Mouse (Mus musculus): ENCODE data around the gene Ehbp1. TPM values are rescaled to one million over a fixed set of nuclear protein-coding genes. Genes with fewer than 3 reads are reported as not detected.

Gene Ehbp1
- polyA plus RNA-seq, 1 experiment from 2014 or later: 24.0 TPM

DNA sequence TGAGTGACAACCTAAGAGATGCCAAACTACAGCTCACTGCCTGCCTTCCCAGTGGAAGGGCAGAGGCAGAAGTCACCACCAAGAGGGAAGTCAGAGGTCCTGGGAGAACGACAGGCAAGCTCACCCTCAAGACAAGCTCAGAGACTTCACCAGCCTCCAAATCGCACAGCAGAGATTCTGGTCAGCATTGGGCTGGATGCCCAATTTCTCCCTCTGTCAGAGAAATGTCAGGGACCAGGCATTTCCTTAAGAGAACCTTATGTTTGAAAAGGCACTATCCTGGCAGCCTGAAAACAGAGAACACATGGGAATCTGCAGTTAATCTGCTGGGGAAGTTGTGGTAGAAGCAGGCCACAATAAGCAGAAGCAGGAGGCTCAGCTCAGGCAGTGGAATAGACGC, 151.5 kb downstream of the Ehbp1 start:
- WGBS: 86% methylated on average over 3 of the region's 3 CpGs
- Histone ChIP-seq H3K27ac (no peak overlapping the region), H3K4me1 (replicated peaks; ENCODE audit: control insufficient read depth, insufficient read depth, low read length) (no peaks in the 10 kb centered on the region), H3K27me3 (ENCODE audit: control insufficient read depth, insufficient read depth, low read length) (no peaks in the 10 kb centered on the region), H3K9ac (no peak overlapping the region), H3K36me3 (replicated peaks; ENCODE audit: control insufficient read depth, insufficient read depth) (no peaks in the 10 kb centered on the region), H3K4me3 (replicated peaks; ENCODE audit: low read length) (no peak overlapping the region), H3K4me2 (replicated peaks) (no peak overlapping the region), H3K9me3 (ENCODE audit: control insufficient read depth, low read length) (no peaks in the 10 kb centered on the region)
- ATAC-seq (ENCODE audit: low FRiP score) (no peak), DNase-seq (ENCODE audit: low spot score) (no peak)

DNA sequence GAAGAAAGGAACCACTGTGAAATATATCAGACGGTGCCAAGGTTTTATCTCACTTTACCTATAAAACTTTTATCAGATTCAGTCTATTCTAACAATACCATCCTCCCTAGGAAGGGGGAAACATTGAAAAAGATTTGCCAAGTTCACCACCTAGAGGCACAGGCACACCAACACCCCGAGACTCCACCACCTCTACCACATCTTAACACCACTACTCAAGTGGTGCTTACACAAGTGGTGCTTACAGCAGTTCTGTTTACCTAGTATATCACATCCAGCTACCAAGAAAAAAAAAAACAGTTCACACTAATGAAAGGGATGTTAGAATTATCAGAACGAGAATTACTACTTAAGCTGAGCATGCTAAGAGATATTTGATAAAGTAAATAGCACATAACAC, 152.1 kb downstream of the Ehbp1 start:
- DNase-seq (ENCODE audit: low spot score) (no peak), ATAC-seq (ENCODE audit: low FRiP score) (no peak)
- H3K9ac ChIP-seq: no peak overlapping the region
- no peaks in the 10 kb centered on the region for H3K4me1 ChIP-seq (replicated peaks; ENCODE audit: control insufficient read depth, insufficient read depth, low read length)
- H3K4me2 ChIP-seq (replicated peaks): no peak overlapping the region
- WGBS: 92% methylated on average over 3 of the region's 3 CpGs
- no peak overlapping the region for H3K4me3 ChIP-seq (replicated peaks; ENCODE audit: low read length)
- no peaks in the 10 kb centered on the region for H3K36me3 ChIP-seq (replicated peaks; ENCODE audit: control insufficient read depth, insufficient read depth)
- no peak overlapping the region for H3K27ac ChIP-seq
- H3K9me3 ChIP-seq (ENCODE audit: control insufficient read depth, low read length): no peaks in the 10 kb centered on the region
- H3K27me3 ChIP-seq (ENCODE audit: control insufficient read depth, insufficient read depth, low read length): no peaks in the 10 kb centered on the region

DNA sequence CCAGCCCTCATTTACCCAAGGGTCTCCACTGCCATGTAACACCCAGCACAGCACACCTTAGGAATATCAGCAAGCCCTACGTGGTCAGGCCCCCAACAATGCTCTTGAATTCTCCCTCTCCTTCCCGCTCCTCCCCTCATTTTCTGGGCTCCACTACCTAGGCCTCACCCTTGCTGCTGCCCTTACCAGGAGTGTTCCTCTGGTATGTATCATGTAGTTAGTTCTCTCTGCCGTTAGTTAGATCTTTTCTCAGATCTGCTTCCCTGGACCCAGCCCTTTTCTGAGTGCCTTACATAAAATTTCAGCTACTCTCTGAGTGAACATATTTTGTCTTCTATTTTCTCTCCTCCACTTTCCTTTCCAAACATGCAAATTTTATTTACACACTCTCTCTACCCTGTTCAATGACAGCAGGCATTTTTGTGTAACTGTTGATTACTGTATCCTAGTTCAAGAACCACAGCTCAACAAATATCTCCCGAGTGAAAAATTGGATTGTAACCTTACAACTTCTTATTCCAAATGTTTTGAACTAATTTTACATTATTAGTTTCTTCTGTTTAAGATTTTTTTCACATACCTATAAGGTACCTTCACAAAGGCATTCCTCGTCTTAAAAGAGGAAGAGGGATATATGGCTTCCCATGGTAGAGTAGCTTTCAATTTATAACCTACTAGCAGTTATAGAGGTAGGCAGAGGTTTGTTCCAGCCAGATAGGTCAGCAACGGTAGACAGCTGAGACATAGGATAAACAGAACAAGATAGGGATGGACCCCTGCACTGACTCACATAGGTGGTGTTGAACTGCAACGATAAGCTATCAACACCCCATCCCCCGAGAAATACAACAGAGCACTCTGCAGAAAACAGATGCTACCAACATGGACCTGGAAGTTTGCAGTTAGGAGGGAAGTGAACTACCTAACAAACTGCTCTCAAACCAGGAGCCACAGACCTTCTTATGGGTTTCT, 160.3 kb downstream of the Ehbp1 start:
- ATAC-seq (ENCODE audit: low FRiP score): no peak
- 91% methylated on average over 8 of the region's 8 CpGs for WGBS

GRCm38 (mm10) chr11:22180146-22180545, 161.9 kb downstream of the Ehbp1 start:
- Histone ChIP-seq H3K27ac (no peak overlapping the region), H3K36me3 (replicated peaks; ENCODE audit: control insufficient read depth, insufficient read depth) (no peaks in the 10 kb centered on the region), H3K27me3 (ENCODE audit: control insufficient read depth, insufficient read depth, low read length) (no peaks in the 10 kb centered on the region), H3K9ac (no peak overlapping the region), H3K4me2 (replicated peaks) (no peak overlapping the region), H3K9me3 (ENCODE audit: control insufficient read depth, low read length) (no peaks in the 10 kb centered on the region), H3K4me1 (replicated peaks; ENCODE audit: control insufficient read depth, insufficient read depth, low read length) (no peaks in the 10 kb centered on the region), H3K4me3 (replicated peaks; ENCODE audit: low read length) (no peak overlapping the region)
- DNase-seq (ENCODE audit: low spot score) (no peak), ATAC-seq (ENCODE audit: low FRiP score) (no peak)

More for the DNA sequence above, 160.3 kb downstream of the Ehbp1 start:
- Histone ChIP-seq H3K36me3 (replicated peaks; ENCODE audit: control insufficient read depth, insufficient read depth) (no peaks in the 10 kb centered on the region), H3K27ac (no peak overlapping the region), H3K9ac (no peak overlapping the region), H3K4me2 (replicated peaks) (no peak overlapping the region), H3K27me3 (ENCODE audit: control insufficient read depth, insufficient read depth, low read length) (no peaks in the 10 kb centered on the region), H3K4me3 (replicated peaks; ENCODE audit: low read length) (no peak overlapping the region), H3K4me1 (replicated peaks; ENCODE audit: control insufficient read depth, insufficient read depth, low read length) (no peaks in the 10 kb centered on the region), H3K9me3 (ENCODE audit: control insufficient read depth, low read length) (no peaks in the 10 kb centered on the region)
- no peak for DNase-seq (ENCODE audit: low spot score)

- H3K9me3 ChIP-seq (ENCODE audit: control insufficient read depth, low read length): no peaks in the 10 kb centered on the region
- H3K4me1 ChIP-seq (replicated peaks; ENCODE audit: control insufficient read depth, insufficient read depth, low read length): no peaks in the 10 kb centered on the region
- 96% methylated on average over 1 of the region's 1 CpGs for WGBS
- no peak overlapping the region for H3K4me2 ChIP-seq (replicated peaks)
- ATAC-seq (ENCODE audit: low FRiP score) (no peak), DNase-seq (ENCODE audit: low spot score) (no peak)
- H3K9ac ChIP-seq: no peak overlapping the region
- no peak overlapping the region for H3K27ac ChIP-seq
- H3K4me3 ChIP-seq (replicated peaks; ENCODE audit: low read length): no peak overlapping the region
- no peaks in the 10 kb centered on the region for H3K27me3 ChIP-seq (ENCODE audit: control insufficient read depth, insufficient read depth, low read length)
- H3K36me3 ChIP-seq (replicated peaks; ENCODE audit: control insufficient read depth, insufficient read depth): no peaks in the 10 kb centered on the region
Observed at GRCm38 (mm10) chr11:22178569-22178968, 163.5 kb downstream of the Ehbp1 start.

- H3K27ac ChIP-seq: no peak overlapping the region
- WGBS: 78% methylated on average over 3 of the region's 3 CpGs
- H3K4me3 ChIP-seq (replicated peaks; ENCODE audit: low read length): no peak overlapping the region
- DNase-seq (ENCODE audit: low spot score) (no peak), ATAC-seq (ENCODE audit: low FRiP score) (no peak)
- no peaks in the 10 kb centered on the region for H3K27me3 ChIP-seq (ENCODE audit: control insufficient read depth, insufficient read depth, low read length)
- H3K9ac ChIP-seq: no peak overlapping the region
- H3K4me2 ChIP-seq (replicated peaks): no peak overlapping the region
- no peaks in the 10 kb centered on the region for H3K4me1 ChIP-seq (replicated peaks; ENCODE audit: control insufficient read depth, insufficient read depth, low read length)
- peaks cover 16% of the 10 kb centered on the region for H3K36me3 ChIP-seq (replicated peaks; ENCODE audit: control insufficient read depth, insufficient read depth)
- H3K9me3 ChIP-seq (ENCODE audit: control insufficient read depth, low read length): no peaks in the 10 kb centered on the region
Observed at GRCm38 (mm10) chr11:22174311-22174710, 167.8 kb downstream of the Ehbp1 start.

DNA sequence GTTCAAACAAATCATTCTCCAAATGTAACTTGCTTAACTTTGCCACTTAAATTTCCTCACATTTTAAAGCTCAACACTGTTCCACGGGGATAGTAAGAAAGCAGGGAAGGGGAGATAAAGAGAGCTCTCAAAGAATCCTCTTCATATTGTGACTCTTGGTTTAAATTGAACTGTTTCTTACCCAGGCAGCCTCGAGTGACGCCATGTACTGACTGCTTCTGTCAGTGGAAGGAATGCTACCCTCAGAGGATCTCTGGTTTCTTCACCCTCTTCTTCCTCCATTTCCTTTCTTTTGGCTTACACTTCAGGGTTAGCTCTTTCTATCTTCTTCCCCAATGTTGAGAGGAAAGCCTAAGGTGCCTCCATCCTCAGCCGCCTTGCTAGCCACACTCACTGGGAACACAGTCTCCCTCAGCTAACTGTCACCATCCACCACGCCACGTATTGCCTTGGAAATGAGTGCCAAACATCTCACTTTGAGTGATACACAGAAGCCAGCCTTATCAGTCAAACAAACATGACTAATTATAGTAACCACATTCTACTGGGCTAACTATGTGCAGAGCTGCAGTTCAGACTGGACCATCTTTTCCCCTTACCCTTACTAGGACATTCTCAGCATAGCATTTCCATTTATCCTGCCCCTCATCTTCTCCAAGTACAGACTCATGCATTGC, 171.0 kb downstream of the Ehbp1 start:
- no peak for DNase-seq (ENCODE audit: low spot score)
- Histone ChIP-seq H3K27me3 (ENCODE audit: control insufficient read depth, insufficient read depth, low read length) (no peaks in the 10 kb centered on the region), H3K36me3 (replicated peaks; ENCODE audit: control insufficient read depth, insufficient read depth) (peaks cover 21% of the 10 kb centered on the region), H3K27ac (no peak overlapping the region), H3K4me2 (replicated peaks) (no peak overlapping the region), H3K9me3 (ENCODE audit: control insufficient read depth, low read length) (no peaks in the 10 kb centered on the region), H3K9ac (no peak overlapping the region), H3K4me3 (replicated peaks; ENCODE audit: low read length) (no peak overlapping the region), H3K4me1 (replicated peaks; ENCODE audit: control insufficient read depth, insufficient read depth, low read length) (no peaks in the 10 kb centered on the region)
- 94% methylated on average over 6 of the region's 6 CpGs for WGBS
- ATAC-seq (ENCODE audit: low FRiP score): no peak

DNA sequence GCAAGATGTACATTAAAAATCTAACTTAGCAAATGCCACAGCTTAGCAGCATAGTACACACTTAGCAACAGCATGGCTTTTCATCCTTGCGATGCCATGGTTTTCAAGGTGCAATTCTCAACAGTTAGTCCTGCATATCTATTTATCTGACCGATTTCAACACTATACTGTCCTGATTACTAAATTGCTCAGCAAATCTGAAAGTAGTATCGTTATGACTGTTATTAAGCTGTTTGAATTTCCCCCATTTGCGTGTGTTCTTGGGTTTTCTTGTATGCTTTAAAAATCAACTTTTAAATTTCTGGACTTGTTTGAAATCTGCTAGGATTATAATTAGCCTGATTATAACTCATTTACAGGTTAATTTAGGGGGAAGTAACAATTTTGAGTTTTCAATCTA, 184.2 kb downstream of the Ehbp1 start:
- no peak for ATAC-seq (ENCODE audit: low FRiP score)
- Histone ChIP-seq H3K27me3 (ENCODE audit: control insufficient read depth, insufficient read depth, low read length) (no peaks in the 10 kb centered on the region), H3K4me2 (replicated peaks) (no peak overlapping the region), H3K36me3 (replicated peaks; ENCODE audit: control insufficient read depth, insufficient read depth) (no peaks in the 10 kb centered on the region), H3K4me1 (replicated peaks; ENCODE audit: control insufficient read depth, insufficient read depth, low read length) (no peaks in the 10 kb centered on the region), H3K4me3 (replicated peaks; ENCODE audit: low read length) (no peak overlapping the region), H3K9me3 (ENCODE audit: control insufficient read depth, low read length) (no peaks in the 10 kb centered on the region), H3K27ac (no peak overlapping the region), H3K9ac (no peak overlapping the region)
- DNase-seq (ENCODE audit: low spot score): no peak
- WGBS: 98% methylated on average over 4 of the region's 4 CpGs

- Histone ChIP-seq H3K4me2 (replicated peaks) (no peak overlapping the region), H3K4me1 (replicated peaks; ENCODE audit: control insufficient read depth, insufficient read depth, low read length) (no peaks in the 10 kb centered on the region), H3K36me3 (replicated peaks; ENCODE audit: control insufficient read depth, insufficient read depth) (no peaks in the 10 kb centered on the region), H3K9me3 (ENCODE audit: control insufficient read depth, low read length) (no peaks in the 10 kb centered on the region), H3K27me3 (ENCODE audit: control insufficient read depth, insufficient read depth, low read length) (no peaks in the 10 kb centered on the region), H3K4me3 (replicated peaks; ENCODE audit: low read length) (no peak overlapping the region), H3K27ac (no peak overlapping the region), H3K9ac (no peak overlapping the region)
- DNase-seq (ENCODE audit: low spot score) (no peak), ATAC-seq (ENCODE audit: low FRiP score) (no peak)
- 98% methylated on average over 2 of the region's 2 CpGs for WGBS
Observed at GRCm38 (mm10) chr11:22156182-22156581, 185.9 kb downstream of the Ehbp1 start.
